ENCODE assay signal across 8 mouse cellular contexts in the genomic region with DNA sequence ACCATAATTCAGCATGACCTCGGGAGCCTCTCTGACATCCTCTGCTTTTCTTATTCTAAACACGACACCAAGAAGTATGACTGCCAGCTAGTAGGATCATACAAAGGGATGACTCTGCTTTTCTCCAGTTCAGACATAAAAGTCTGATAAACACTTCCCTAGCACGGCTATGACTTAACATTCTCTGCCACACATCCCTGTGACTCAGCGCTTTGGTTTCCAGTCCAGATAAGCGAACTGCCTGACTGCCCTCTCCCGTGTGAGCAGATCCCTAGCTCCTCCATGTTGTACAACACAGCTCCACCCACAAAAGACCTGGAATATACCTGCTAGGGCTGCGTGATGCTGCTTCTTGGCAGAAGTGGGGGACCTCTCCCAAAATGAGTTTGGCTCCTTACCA. TPM values are rescaled to one million over a fixed set of nuclear protein-coding genes. Genes with fewer than 3 reads are reported as not detected.
DNase-seq lines count a peak whose midpoint lies in the region; ATAC-seq and TF ChIP-seq lines count a peak whose summit lies in the region.

No protein-coding gene starts in this region.

- no peaks in the 10 kb centered on the region for H3K36me3 ChIP-seq in kidney, postnatal 0 days (ENCODE audit: insufficient read depth, low read length)
- H3K36me3 ChIP-seq in kidney, embryonic 14.5 days (ENCODE audit: control insufficient read depth, insufficient read depth, low read length), result no peaks in the 10 kb centered on the region
- H3K36me3 ChIP-seq in liver, embryonic 15.5 days (replicated peaks), result peaks cover 55% of the 10 kb centered on the region
- no peaks in the 10 kb centered on the region for H3K36me3 ChIP-seq in thymus, adult 2 months (ENCODE audit: control insufficient read depth, insufficient read depth, low read length)

- 30% methylated on average over 7 of the region's 7 CpGs for WGBS in kidney, postnatal 0 days
- WGBS in kidney, embryonic 14.5 days, result 39% methylated on average over 7 of the region's 7 CpGs
- WGBS in liver, embryonic 15.5 days (ENCODE audit: insufficient replicate concordance), result 5% methylated on average over 7 of the region's 7 CpGs
- 15% methylated on average over 7 of the region's 7 CpGs for WGBS in thymus, adult 2 months

- H3K9ac ChIP-seq in kidney, postnatal 0 days (ENCODE audit: low read depth, low read length), result no peak overlapping the region
- H3K9ac ChIP-seq in kidney, embryonic 14.5 days (ENCODE audit: low read depth, low read length), result no peak overlapping the region
- peak overlapping the region; percentile 62 for H3K9ac ChIP-seq in liver, embryonic 15.5 days

- no peak for TF ChIP-seq POLR2A in thymus, adult 2 months (IDR thresholded peaks at IDR 0.05; ENCODE audit: control insufficient read depth, extremely low read depth, insufficient read depth, low read length, poor library complexity)

- CTCF ChIA-PET in Patski (lab: Charles Lee), result interaction anchor here (1.3 kb wide), 1 partner anchor 532 kb away, joined by 3 read pairs; no protein-coding TSS in a partner anchor

- no peak overlapping the region for H3K27ac ChIP-seq in kidney, postnatal 0 days
- H3K27ac ChIP-seq in kidney, embryonic 14.5 days (ENCODE audit: low read depth, low read length), result no peak overlapping the region
- H3K27ac ChIP-seq in liver, embryonic 15.5 days (replicated peaks), result peak overlapping the region; percentile 97
- no peak overlapping the region for H3K27ac ChIP-seq in thymus, adult 2 months (ENCODE audit: control insufficient read depth, insufficient read depth, low read length)

- no peak for TF ChIP-seq CTCF in kidney, postnatal 0 days (IDR thresholded peaks at IDR 0.05; ENCODE audit: low read depth)
- TF ChIP-seq CTCF in Patski (IDR thresholded peaks at IDR 0.05), result no peak
- TF ChIP-seq CTCF in thymus, adult 2 months (IDR thresholded peaks at IDR 0.05; ENCODE audit: borderline replicate concordance, control insufficient read depth, extremely low read depth, insufficient read depth, low read length, poor library complexity), result no peak

- 0 out of 2 replicates have a peak, but pooled peaks have one; percentile 34 for ATAC-seq in kidney, postnatal 0 days (replicated peaks; ENCODE audit: low FRiP score, low read depth)
- ATAC-seq in kidney, embryonic 14.5 days (ENCODE audit: low FRiP score, low TSS enrichment), result no peak
- ATAC-seq in Patski, result peak; percentile 55
- ATAC-seq in liver, embryonic 15.5 days (ENCODE audit: insufficient read depth), result peak; percentile 85
- ATAC-seq in CD4-positive, CD25-positive, alpha-beta regulatory T cell, adult 4 months, result no peak

- no peaks in the 10 kb centered on the region for H3K9me3 ChIP-seq in kidney, postnatal 0 days (replicated peaks; ENCODE audit: low read length)
- H3K9me3 ChIP-seq in kidney, embryonic 14.5 days (ENCODE audit: control insufficient read depth, low read length), result no peaks in the 10 kb centered on the region
- H3K9me3 ChIP-seq in liver, embryonic 15.5 days (replicated peaks), result no peaks in the 10 kb centered on the region

- no peaks in the 10 kb centered on the region for H3K4me1 ChIP-seq in kidney, postnatal 0 days (replicated peaks; ENCODE audit: insufficient read depth, low read length)
- H3K4me1 ChIP-seq in kidney, embryonic 14.5 days (ENCODE audit: control insufficient read depth, insufficient read depth, low read length), result no peaks in the 10 kb centered on the region
- peaks cover 98% of the 10 kb centered on the region for H3K4me1 ChIP-seq in liver, embryonic 15.5 days (replicated peaks)
- no peaks in the 10 kb centered on the region for H3K4me1 ChIP-seq in thymus, adult 2 months (replicated peaks; ENCODE audit: control insufficient read depth, insufficient read depth, low read length)

- POLR2A ChIA-PET in Patski (lab: Charles Lee), result interaction anchor here (1.0 kb wide), 1 partner anchor 10 kb away, joined by 3 read pairs; no protein-coding TSS in a partner anchor

- in situ Hi-C loops in Patski (cut with MboI; ENCODE audit: low pct_unique_long_range_greater_than_20kb), result loop anchor here (5.0 kb wide), 1 partner anchor 130 kb away; no protein-coding TSS in a partner anchor

- H3K4me3 ChIP-seq in kidney, postnatal 0 days (replicated peaks; ENCODE audit: low read depth, low read length), result no peak overlapping the region
- H3K4me3 ChIP-seq in kidney, embryonic 14.5 days (ENCODE audit: low read length), result no peak overlapping the region
- H3K4me3 ChIP-seq in liver, embryonic 15.5 days (replicated peaks), result peak overlapping the region; percentile 36
- H3K4me3 ChIP-seq in thymus, adult 2 months (ENCODE audit: control insufficient read depth, insufficient read depth, low read length), result no peak overlapping the region

- peak; percentile 46 for DNase-seq in kidney, postnatal 0 days (ENCODE audit: low spot score)
- peak; percentile 60 for DNase-seq in Patski (ENCODE audit: low read depth, low spot score)
- DNase-seq in heart, adult 8-10 months (ENCODE audit: low spot score), result peak; percentile 38
- no peak for DNase-seq in thymus, adult 2 months
- no peak for DNase-seq in cerebellum, postnatal 25 days

- no peak overlapping the region for H3K4me2 ChIP-seq in kidney, postnatal 0 days (ENCODE audit: low read length)
- no peak overlapping the region for H3K4me2 ChIP-seq in kidney, embryonic 14.5 days (replicated peaks; ENCODE audit: low read depth, low read length)
- H3K4me2 ChIP-seq in liver, embryonic 15.5 days, result peak overlapping the region; percentile 72

- H3K27me3 ChIP-seq in kidney, postnatal 0 days (ENCODE audit: insufficient read depth, low read length), result no peaks in the 10 kb centered on the region
- no peaks in the 10 kb centered on the region for H3K27me3 ChIP-seq in kidney, embryonic 14.5 days (ENCODE audit: control insufficient read depth, insufficient read depth, low read length)
- H3K27me3 ChIP-seq in Patski, result no peaks in the 10 kb centered on the region
- H3K27me3 ChIP-seq in liver, embryonic 15.5 days, result no peaks in the 10 kb centered on the region
- H3K27me3 ChIP-seq in thymus, adult 2 months (ENCODE audit: control insufficient read depth, insufficient read depth, low read length), result no peaks in the 10 kb centered on the region

RNA-seq across cellular contexts. Expression of a gene that starts 12.2 kb away (rescaled TPM):
- 4.3 TPM in 2 replicates for polyA plus RNA-seq in kidney, postnatal 0 days (2015; fragmentation: Nextera tagmentation; extraction: Ambion mirVana)
- 2.3 and 2.8 TPM in 2 replicates for polyA plus RNA-seq in kidney, embryonic 14.5 days (2014; fragmentation: Nextera tagmentation; extraction: Ambion mirVana)
- 70.6 TPM for polyA plus RNA-seq in Patski (2021)
- total RNA-seq in heart, adult 8-10 months (2022), result 10 to 100 TPM in 2 of 4 experiments, 1 to 10 TPM in 2; 8.8 to 12.5 (median 10.9) TPM
- 7.4 and 9.1 TPM in 2 replicates for polyA plus RNA-seq in liver, embryonic 15.5 days (2015; fragmentation: Nextera tagmentation; extraction: Ambion mirVana)
- polyA plus RNA-seq in CD4-positive, CD25-positive, alpha-beta regulatory T cell, adult 4 months (2017; shearing (Covaris generic)), result under 1 TPM; 0.32 to 0.46 TPM
- 9.4 and 12.7 TPM in 2 replicates for polyA plus RNA-seq in thymus, adult 2 months (2012; rRNA removed)

Comparison
In these comparisons a context has a peak if more than half of its experiments do, and no peak if none do; other contexts are left out.
1. ATAC-seq: peak in kidney, postnatal 0 days (single experiment), Patski (single experiment) and liver, embryonic 15.5 days (single experiment); none in kidney, embryonic 14.5 days (single experiment) and CD4-positive, CD25-positive, alpha-beta regulatory T cell, adult 4 months (single experiment).
2. DNase-seq: peak in kidney, postnatal 0 days (single experiment), Patski (single experiment) and heart, adult 8-10 months (single experiment); none in thymus, adult 2 months (single experiment) and cerebellum, postnatal 25 days (0 of 2).